Mouse (Mus musculus) common myeloid progenitor, adult 5-6 weeks (primary cell): ENCODE results near the gene Tbc1d24. TPM values are rescaled to one million over a fixed set of nuclear protein-coding genes. Genes with fewer than 3 reads are reported as not detected.

ENCODE experiments used
- ATAC-seq: replicated peaks from 2 replicates; pipeline ENCODE4 v1.8.0; 2016; ENCODE audit warnings: low read depth, mild to moderate bottlenecking, moderate TSS enrichment, inconsistent platforms; ENCODE audit not compliant: poor library complexity, severe bottlenecking
- total RNA-seq: library from RNA; stranded (forward); fragments of 200-1000, 187-1606 nt; gene quantifications from 2 replicates; pipeline ENCODE4 v1.2.3, GENCODE M21; 2017

Gene Tbc1d24
- total RNA-seq, 1 experiment from 2014 or later = 4.8 TPM

GRCm38 (mm10) chr17:24193268-24193667 is 12.1 kb downstream of the Tbc1d24 start:
- ATAC-seq = 0 out of 2 replicates have a peak, but pooled peaks have one; percentile 20

DNA sequence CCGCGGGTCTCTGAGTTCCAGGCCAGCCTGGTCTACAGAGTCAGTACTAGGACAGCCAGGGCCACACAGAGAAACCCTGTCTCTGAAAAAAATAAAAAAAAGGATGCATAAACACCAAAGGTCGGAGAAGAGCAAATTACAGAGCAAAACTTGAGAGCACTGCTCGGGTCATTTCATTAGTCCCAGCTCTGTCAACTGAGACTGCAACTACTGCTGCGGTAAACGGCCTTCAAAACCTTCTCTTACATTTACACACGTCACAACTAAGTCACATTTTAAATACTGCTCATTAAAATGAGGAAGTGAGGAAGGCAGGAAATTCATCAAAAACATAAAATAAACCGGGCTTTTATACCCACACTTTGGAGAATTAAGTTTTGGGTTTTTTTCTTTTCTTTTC is 12.5 kb downstream of the Tbc1d24 start:
- ATAC-seq = peak; percentile 64

GRCm38 (mm10) chr17:24191481-24191880 is 13.9 kb downstream of the Tbc1d24 start:
- ATAC-seq = no peak

DNA sequence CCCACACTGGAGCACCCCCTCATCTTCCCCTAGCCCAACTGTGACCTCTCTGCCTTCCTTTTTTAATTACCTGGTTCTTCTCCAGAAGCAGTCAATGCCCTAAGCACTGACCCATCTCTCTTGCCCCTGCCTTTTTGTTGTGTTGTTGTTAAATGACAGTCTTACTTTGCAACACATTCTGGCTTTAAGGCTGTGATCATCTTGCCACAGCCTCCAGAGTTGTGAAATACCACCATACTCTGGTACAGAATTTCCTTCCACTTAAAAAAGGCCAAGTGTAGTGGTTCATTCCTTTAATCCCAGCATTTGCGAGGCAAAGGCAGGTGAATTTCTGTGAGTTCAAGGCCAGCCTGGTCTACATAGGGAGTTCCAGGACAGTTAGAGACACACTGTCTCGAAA is 14.4 kb downstream of the Tbc1d24 start:
- no peak for ATAC-seq

GRCm38 (mm10) chr17:24174259-24174658 is 31.1 kb downstream of the Tbc1d24 start:
- ATAC-seq = no peak

DNA sequence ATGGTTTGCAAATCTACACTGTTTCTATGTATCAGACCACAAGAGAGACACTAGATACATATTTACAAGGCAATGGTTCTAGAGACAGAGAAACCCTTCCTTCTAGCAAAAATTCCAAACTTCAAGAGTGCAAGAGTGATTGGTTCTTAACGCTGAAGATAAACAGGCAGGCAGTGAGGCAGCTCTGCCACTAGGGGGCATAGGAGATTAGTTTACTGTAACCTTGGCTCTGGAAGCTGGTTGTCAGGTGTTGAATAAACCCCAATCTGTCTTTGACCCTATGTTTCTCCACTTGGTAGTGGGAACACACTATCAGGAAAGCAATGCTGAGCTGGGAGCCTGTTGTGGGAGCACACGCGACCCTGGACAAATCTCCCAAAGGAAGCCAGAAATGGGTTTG is 31.9 kb downstream of the Tbc1d24 start:
- peak; percentile 33; the same call in 1 of the 2 replicates for ATAC-seq

- ATAC-seq = no peak
Measured at GRCm38 (mm10) chr17:24171738-24172137, 33.6 kb downstream of the Tbc1d24 start.

DNA sequence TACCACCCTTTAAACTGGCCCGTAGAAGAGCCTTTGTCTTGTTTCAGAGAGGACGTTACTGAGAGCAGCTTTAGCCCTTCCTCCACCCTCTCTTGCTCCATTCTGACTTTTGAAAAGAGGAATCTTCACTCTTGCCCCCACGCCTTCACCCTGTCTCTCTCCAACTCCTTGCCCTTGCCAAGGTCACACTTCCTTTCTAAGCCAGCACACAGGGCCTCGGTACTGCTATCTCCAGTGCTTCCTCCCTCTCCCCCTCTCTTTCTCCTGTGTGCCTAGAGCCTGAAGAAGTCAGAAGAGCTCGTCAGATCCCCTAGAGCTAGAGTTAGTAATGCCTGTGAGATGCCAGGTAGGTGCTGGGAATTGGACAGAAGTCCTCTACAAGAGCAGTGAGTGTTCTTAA is 34.6 kb downstream of the Tbc1d24 start:
- 0 out of 2 replicates have a peak, but pooled peaks have one; percentile 7 for ATAC-seq

GRCm38 (mm10) chr17:24170125-24170524 is 35.2 kb downstream of the Tbc1d24 start:
- no peak for ATAC-seq

GRCm38 (mm10) chr17:24169317-24170065 is 35.9 kb downstream of the Tbc1d24 start, which contains the start of gene Atp6v0c:
Gene Atp6v0c (minus strand): TSS chr17:24169702.
- peak; percentile 67 for ATAC-seq

- peak; percentile 46 for ATAC-seq
Measured at GRCm38 (mm10) chr17:24168590-24169277, 36.6 kb downstream of the Tbc1d24 start.

- ATAC-seq = no peak
Measured at GRCm38 (mm10) chr17:24167891-24168505, 37.4 kb downstream of the Tbc1d24 start.

DNA sequence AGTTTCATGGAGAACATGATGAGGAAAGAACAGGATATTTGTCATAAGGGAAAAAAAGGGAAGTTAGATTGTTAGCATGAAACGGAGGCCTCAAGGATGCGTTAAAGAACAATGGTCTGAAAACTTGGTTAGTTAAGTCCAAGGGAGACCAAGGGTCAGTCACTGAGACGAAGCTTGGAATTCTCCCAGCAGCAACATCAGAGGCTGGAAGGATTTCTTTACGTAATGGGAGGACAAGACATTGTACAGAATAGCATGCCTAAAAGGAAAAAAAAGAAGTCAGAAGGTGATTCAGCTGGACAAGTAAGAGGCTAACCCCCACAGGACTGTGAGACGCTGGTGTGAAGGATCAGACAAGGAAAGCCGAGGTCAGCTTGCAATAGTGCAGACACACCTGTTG is 38.2 kb downstream of the Tbc1d24 start:
- no peak for ATAC-seq

DNA sequence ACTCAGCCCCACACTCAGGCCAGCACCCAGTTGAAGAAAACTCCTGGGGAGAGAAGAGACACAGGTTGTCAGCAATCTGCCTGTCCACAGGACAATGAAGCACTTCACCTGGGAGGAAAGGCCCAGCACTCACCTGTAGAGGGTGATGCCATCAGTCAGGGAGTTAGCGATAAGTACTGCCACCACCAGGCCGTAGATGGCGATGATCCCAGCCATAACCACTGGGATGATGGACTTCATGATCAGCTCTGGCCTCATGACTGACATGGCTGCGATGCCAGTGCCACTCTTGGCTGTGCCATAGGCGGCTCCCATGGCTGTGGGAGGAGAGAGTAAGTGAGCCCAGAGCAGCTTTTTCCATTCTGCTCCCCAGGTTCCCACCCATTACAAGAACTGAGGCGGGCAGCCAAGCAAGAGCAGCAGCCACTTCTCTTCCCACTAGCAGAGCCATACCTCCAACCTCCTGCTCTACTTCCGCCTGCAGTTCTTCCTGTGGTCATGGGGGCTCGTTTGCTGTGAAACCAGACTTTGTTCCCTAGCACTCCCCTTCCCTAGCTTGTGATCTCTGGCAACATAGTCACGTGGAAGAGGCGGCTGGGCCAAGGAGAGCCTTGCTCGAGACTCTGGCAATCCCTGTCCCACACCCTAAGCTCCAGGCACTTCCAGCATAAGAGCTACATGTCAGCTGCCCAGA is 40.6 kb downstream of the Tbc1d24 start:
- no peak for ATAC-seq

DNA sequence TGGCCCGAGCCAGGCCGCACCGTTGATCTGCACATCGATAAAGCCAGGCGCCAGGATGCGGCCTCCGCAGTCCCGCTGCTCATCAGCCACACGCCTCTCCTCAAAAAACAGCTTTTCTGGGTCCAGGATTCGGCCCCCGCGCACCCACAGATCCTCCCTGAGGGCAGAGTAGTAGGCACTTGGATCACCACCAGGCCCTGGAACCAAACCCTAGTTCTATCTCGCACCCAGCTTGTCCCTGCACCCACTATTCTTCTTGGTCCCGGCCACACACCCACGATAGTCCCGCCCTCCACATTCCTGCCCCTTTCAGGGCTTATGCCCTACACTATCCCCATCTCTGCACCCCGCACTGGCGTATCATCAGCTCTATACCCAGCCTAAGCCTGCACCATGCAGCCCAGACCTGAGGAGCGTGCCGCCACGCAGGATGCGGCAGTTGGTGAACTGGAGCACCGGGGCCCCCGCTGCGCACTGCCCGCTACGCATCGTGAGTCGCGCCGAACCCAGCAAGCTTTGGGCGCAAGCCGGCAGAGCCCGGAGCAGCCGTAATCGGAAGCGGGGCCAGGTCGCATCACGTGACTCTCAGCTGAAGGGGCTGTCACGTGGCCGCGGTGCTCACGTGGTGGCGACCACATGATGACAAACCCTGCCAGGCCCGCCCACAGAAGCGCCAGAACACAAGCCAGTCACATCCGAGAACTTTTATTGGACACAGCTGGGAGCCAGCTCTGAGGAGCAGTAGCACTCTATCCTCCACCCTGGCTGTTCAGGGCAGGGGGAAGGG is 42.0 kb downstream of the Tbc1d24 start, which contains the start of gene Amdhd2:
Gene Amdhd2, minus strand, starts transcription at position 591 of the 787 bp plus-strand sequence.
- peak; percentile 64 for ATAC-seq

DNA sequence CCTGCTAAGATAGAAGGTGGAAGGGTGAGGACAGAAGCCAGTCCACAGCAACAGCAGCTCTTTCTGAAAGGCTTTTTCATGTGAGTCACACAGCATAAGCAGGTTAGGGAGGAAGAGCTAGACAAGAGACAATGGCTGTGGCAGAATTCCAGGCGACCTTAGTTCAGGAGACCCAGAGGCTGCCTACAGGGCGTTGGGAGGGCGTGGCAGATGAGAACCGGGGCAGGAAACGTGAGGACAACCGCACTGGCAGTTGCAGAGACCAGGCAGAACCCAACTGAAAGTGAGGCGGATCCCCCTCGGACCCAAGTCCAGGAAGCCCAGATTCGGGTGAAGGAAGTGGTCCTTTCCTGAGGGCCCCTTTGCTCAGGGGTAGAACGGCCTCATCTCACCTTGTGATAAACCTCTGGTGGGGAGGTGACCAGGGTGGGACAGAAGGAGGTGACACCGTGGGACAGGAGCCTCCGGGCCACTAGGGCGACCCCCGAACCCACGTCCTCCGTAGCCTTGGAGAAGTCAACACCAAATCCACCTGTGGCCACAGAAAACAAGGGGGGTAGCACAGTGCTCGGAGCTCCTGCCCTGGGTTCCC is 42.7 kb downstream of the Tbc1d24 start:
- ATAC-seq = peak; percentile 64

DNA sequence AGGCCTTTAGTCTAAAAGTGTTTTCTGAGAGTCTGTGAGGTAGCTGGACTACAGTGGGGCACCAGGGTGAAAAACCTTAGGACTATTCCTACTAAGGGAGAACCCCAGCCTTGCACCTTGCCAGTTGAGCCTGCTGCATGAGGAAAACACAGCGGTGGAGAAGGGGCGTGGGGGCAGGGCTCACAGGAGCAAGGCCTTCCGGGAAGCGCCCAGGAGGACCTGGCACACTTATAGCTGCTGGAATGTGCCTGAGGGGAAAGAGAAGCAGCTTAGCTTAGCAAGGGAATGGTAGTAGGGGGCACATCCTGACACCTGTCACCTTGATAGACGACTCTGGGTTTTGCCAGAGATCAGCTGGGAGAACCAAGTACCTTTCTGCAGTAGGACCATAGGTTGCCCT is 43.9 kb downstream of the Tbc1d24 start:
- ATAC-seq = no peak

DNA sequence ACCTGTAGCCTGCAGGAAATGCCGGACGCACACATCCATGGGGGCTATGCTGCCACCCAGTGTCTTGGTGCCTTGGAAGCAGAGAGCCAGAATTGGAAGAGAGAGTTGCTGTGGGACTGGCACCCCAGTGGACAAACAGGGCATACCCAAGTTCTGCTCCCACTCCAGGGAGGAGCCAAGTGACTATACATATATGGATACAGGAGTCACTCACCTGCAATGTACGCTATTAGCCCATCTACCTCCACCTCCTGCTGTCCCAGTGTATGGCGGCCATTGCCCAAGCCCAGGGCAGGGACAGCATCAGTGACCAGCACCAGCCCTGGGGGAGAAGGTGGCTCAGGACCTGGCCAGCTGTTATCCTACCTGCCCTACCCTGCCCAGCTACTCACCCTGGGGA is 47.8 kb downstream of the Tbc1d24 start:
- no peak for ATAC-seq

DNA sequence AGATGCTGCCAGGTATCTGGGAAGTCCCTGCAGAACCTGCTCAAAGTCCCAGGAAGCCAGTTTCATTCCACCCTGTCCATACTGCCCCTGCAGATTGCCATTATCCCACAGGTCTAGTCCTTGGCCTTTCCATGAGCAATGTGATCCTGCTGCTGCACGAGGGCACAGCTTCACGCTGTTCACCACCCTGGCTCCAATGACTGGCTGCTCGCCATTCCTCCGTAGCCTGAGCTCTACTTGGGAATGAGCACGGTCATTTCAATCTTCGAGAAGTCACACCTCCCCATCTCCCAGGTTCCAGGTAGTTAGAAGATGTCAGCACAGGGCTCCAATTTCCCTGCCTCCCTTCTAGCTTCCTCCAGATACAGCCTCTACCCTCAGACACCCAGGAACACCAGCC is 48.2 kb downstream of the Tbc1d24 start:
- ATAC-seq = no peak
